Mouse (Mus musculus): ENCODE results near the gene Ctdspl.

DNA sequence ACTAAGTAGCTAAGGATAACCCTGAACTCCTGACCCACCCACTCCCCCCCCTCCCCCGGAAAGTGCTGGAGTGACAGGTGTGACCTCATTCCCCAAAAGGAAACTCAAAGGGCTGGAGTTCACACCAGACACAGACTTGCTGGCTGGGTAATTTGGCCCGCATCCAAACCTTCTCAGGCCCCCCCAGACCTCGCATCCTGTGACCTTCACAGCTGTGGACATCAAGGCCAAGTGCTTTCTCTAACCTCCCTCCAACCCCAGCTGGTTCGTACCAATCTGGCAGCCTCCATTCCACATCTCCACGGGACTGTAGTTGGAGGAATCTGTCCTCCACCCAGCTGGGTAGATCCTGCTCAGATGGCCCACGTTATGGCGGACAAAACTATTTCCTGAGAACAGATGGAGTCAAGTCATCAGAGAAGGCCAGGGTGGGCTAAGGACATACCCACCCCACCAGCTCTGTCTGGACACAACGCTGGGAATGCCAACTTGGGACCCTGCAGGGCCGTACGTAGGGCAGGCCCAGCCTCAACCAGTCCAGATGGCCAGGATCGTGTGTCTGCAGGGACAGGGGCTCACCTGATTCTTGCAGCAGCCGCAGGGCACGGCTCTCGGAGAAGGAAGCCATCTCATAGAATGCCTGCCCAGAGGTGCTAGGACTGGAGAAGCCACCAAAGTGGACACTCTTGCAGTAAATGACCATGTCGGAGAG, 147.1 kb downstream of the Ctdspl start:
- TF ChIP-seq CTCF (IDR thresholded peaks at IDR 0.05; ENCODE audit: low read depth, low read length) (no peak), POLR2A (IDR thresholded peaks at IDR 0.05; ENCODE audit: borderline replicate concordance, low read depth, low read length) (no peak)
